Mouse (Mus musculus) ES-Bruce4 (cell line): Measurements from ENCODE around the gene Pla2g2f. TPM values are rescaled to one million over a fixed set of nuclear protein-coding genes. Genes with fewer than 3 reads are reported as not detected.

ENCODE experiments used
- H3K27ac ChIP-seq: 2 replicates; pipeline ENCODE4 v1.5.1; 2012; ENCODE audit warnings: low read length, inconsistent platforms; ENCODE audit not compliant: insufficient read depth
- H3K27me3 ChIP-seq: 2 replicates; pipeline ENCODE4 v1.6.1; 2012; ENCODE audit warnings: mild to moderate bottlenecking, low read length, inconsistent platforms; ENCODE audit not compliant: control insufficient read depth, poor library complexity, insufficient read depth, severe bottlenecking
- H3K36me3 ChIP-seq: 2 replicates; pipeline ENCODE4 v1.6.1; 2012; ENCODE audit warnings: inconsistent platforms, mild to moderate bottlenecking, low read length, moderate library complexity; ENCODE audit not compliant: control insufficient read depth, poor library complexity, insufficient read depth, severe bottlenecking
- H3K4me1 ChIP-seq: one replicate; pipeline ENCODE4 v1.8.1; 2011; ENCODE audit warnings: low read length; ENCODE audit not compliant: control insufficient read depth, insufficient read depth
- H3K4me3 ChIP-seq: 2 replicates; pipeline ENCODE4 v1.5.1; 2011; ENCODE audit warnings: low read depth, mild to moderate bottlenecking, low read length
- H3K9ac ChIP-seq: 2 replicates; pipeline ENCODE4 v1.6.1; 2012; ENCODE audit warnings: low read depth, mild to moderate bottlenecking, inconsistent platforms; ENCODE audit not compliant: poor library complexity, severe bottlenecking
- H3K9me3 ChIP-seq: replicated peaks from 2 replicates; pipeline ENCODE4 v1.6.1; 2012; ENCODE audit warnings: mild to moderate bottlenecking, low read length, inconsistent platforms; ENCODE audit not compliant: control insufficient read depth, poor library complexity, insufficient read depth, severe bottlenecking
- CTCF ChIP-seq: IDR thresholded peaks from one replicate; pipeline ENCODE4 v1.8.1; 2011; ENCODE audit warnings: low read depth, low read length
- EP300 ChIP-seq: IDR thresholded peaks from 2 replicates; pipeline ENCODE4 v1.6.1; 2011; ENCODE audit warnings: low read depth, low read length; ENCODE audit not compliant: insufficient read depth
- POLR2A ChIP-seq: IDR thresholded peaks from one replicate; pipeline ENCODE4 v1.8.1; 2011; ENCODE audit warnings: low read length; ENCODE audit not compliant: insufficient read depth
- polyA plus RNA-seq: library from polyadenylated mRNA; stranded (reverse); fragments of >200 nt; gene quantifications from 2 replicates; pipeline ENCODE4 v1.2.4, GENCODE M21; 2011; ENCODE audit warnings: low read depth; ENCODE audit not compliant: missing spikeins, insufficient read depth, insufficient read length

The Pla2g2f gene
- polyA plus RNA-seq, 1 experiment = not detected

DNA sequence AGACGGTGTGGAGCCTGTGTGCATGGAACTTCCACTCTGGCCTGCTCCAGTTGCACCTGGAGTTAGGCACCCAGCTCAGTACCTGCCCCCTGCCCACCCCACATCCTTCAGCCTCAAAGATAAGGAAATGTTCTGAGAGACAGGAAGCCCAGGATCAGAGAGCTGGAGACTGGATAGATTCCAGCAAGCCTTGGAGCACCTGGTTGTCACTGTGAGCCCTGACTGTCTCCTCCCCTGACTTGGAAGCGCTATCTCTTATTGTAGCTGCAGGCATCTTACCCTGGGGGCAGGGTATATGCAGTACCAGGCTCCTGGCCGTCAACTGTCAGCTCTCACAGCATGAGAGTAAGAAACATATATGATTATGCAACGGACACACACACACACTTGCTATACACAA is 2.0 kb downstream of the Pla2g2f start:
- Histone ChIP-seq H3K4me3 (no peak overlapping the region), H3K27ac (no peak overlapping the region), H3K27me3 (no peaks in the 10 kb centered on the region), H3K9me3 (no peaks in the 10 kb centered on the region), H3K4me1 (peaks cover 4% of the 10 kb centered on the region), H3K9ac (no peak overlapping the region), H3K36me3 (no peaks in the 10 kb centered on the region)
- no peak for TF ChIP-seq POLR2A
- TF ChIP-seq EP300 = no peak
- no peak for TF ChIP-seq CTCF

DNA sequence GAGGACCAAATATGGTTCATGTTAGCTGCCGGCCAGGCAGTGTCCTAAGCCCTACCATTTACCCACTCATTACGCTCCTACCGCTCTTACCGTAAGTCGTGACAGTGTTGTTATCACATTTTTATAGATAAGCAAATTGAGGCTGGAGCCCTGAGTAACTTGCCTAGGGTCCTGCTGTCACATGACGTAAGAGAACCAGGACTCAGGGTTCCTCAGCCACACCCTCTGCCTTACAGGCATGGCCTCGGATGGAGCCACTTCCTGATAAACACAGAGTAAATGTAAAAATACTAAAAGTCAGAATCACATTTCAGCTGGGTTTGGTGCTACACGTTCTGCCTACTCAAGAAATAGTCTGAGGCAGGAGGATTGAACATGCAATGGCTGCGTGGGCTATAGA is 3.0 kb downstream of the Pla2g2f start:
- Histone ChIP-seq H3K36me3 (no peaks in the 10 kb centered on the region), H3K4me3 (no peak overlapping the region), H3K9ac (no peak overlapping the region), H3K27ac (no peak overlapping the region), H3K9me3 (no peaks in the 10 kb centered on the region), H3K27me3 (no peaks in the 10 kb centered on the region), H3K4me1 (peaks cover 3% of the 10 kb centered on the region)
- no peak for TF ChIP-seq EP300
- TF ChIP-seq POLR2A = no peak
- TF ChIP-seq CTCF = no peak

- Histone ChIP-seq H3K36me3 (no peaks in the 10 kb centered on the region), H3K27me3 (no peaks in the 10 kb centered on the region), H3K4me3 (no peak overlapping the region), H3K27ac (no peak overlapping the region), H3K9ac (no peak overlapping the region), H3K9me3 (no peaks in the 10 kb centered on the region), H3K4me1 (peaks cover 3% of the 10 kb centered on the region)
- TF ChIP-seq EP300 (no peak), POLR2A (no peak), CTCF (no peak)
Measured at GRCm38 (mm10) chr4:138753608-138754007, 3.8 kb downstream of the Pla2g2f start.

GRCm38 (mm10) chr4:138752603-138753002 is 4.8 kb downstream of the Pla2g2f start:
- no peak for TF ChIP-seq EP300
- no peak for TF ChIP-seq POLR2A
- peak; percentile 39 for TF ChIP-seq CTCF
- peaks cover 3% of the 10 kb centered on the region for H3K4me1 ChIP-seq
- no peaks in the 10 kb centered on the region for H3K36me3 ChIP-seq

DNA sequence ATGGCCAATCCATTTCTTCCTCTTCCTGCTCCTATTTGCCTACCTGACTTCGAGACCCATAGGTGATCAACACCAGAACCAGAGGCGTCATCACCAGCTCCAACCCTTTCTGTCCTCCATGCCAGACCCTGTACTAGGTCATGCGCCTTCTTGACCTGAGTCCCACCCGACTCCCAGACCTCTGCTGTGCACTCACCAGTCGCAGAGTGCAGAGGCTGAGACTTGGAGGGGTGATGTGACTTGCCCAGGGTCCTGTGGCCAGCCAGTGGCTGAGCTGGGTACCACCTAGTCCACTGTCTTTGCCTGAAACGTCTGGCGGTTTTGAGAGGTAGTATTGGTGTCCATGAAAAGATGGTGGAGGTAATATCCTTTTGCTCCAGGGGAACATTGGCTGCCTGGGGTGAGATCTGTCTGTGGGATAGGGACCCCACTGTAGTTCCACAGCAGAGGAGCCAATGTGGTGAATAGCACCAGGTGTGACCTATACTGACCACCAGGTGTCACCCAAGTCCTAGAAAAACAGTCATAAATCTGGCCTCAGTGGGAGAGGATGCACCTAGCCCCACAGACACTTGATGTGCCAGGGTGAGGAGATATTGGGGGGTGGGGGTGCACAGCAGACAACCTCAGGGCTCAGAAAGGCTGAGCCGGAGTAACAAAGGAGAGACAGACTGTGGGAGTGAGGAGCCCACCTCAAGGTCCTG is 8.9 kb downstream of the Pla2g2f start:
- Histone ChIP-seq H3K27ac (no peak overlapping the region), H3K4me3 (no peak overlapping the region), H3K4me1 (no peaks in the 10 kb centered on the region), H3K27me3 (no peaks in the 10 kb centered on the region), H3K9me3 (no peaks in the 10 kb centered on the region), H3K36me3 (no peaks in the 10 kb centered on the region), H3K9ac (no peak overlapping the region)
- TF ChIP-seq CTCF (peak; percentile 59), EP300 (no peak), POLR2A (no peak)

More at GRCm38 (mm10) chr4:138752603-138753002, 4.8 kb downstream of the Pla2g2f start:
- Histone ChIP-seq H3K27me3 (no peaks in the 10 kb centered on the region), H3K9ac (no peak overlapping the region), H3K9me3 (no peaks in the 10 kb centered on the region), H3K4me3 (no peak overlapping the region), H3K27ac (no peak overlapping the region)

- no peaks in the 10 kb centered on the region for H3K9me3 ChIP-seq
- TF ChIP-seq POLR2A = no peak
- no peak for TF ChIP-seq CTCF
- H3K27me3 ChIP-seq = no peaks in the 10 kb centered on the region
- H3K4me3 ChIP-seq = no peak overlapping the region
- no peaks in the 10 kb centered on the region for H3K4me1 ChIP-seq
- no peak overlapping the region for H3K27ac ChIP-seq
- no peak overlapping the region for H3K9ac ChIP-seq
- H3K36me3 ChIP-seq = no peaks in the 10 kb centered on the region
Measured at GRCm38 (mm10) chr4:138747851-138748250, 9.6 kb downstream of the Pla2g2f start.
